Mouse (Mus musculus) mesoderm, embryonic 11.5 days (tissue): ENCODE measurements around the gene Gm21974.
A peak's percentile ranks its signal among the peaks of the same experiment; 100 is the strongest.
"Not testable (repeated sequence)": the region's sequence is repeated elsewhere in the genome, so short reads cannot be mapped to it uniquely, and the experiment has no call there.

Experiments
- DNase-seq: peaks from one replicate; pipeline ENCODE4 v3.0.0-alpha.2; 2012; ENCODE audit warnings: low read depth, low spot score

Gm21974 gene

DNA sequence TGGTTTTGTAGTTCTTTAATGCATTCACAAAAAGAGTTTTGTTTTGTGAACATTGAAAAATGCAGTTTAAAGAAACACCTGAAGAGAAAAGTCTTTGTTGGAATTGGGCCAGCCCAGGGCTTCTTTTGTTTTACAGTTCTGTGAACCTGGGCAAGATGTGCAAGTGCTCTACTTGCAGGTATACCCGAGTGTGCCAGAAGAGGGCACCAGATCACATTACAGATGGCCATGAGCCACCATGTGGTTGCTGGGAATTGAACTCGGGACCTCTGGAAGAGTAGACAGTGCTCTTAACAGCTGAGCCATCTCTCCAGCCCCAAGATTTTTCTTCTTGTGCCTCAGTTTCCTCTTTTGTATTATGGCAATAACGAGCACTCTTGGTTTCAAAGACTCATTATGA, 22.9 kb upstream of the Gm21974 start:
- peak; percentile 52 for DNase-seq

DNA sequence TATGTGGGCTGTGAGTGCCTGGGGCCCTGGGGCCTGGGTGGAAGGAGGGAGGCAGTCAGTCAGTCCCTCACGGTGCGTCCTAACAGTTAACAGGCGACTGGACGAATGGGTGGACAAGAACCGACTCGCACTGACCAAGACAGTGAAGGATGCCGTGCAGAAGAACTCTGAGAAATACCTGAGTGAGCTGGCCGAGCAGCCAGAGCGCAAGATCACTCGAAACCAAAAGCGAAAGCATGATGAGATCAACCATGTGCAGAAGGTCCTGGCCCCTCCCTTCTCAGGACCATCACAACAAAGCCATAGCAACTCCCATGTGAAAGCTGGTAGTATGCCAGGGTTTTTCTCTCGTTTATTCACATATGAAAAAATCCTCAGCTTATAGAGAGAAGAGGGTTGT, 20.0 kb upstream of the Gm21974 start:
- no peak for DNase-seq

DNA sequence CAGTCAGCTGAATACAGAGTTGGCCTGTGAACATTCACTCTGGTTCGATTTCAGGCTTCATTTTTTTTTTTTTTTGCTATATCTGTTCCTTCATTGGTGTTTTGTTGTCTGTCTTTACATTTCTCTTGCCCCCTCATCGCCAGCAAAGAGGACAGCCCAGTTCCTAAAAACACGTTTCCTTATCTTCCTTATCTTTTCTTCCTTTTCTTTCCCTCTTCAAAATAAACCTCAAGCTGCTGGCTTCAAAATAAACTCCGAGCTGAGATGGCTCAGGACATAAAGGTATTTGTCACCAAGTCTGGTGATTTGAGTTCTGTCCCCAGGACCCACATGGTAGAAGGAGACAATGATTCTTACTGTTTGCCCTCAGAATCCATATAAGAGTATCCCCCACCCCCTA, 17.7 kb upstream of the Gm21974 start:
- no peak for DNase-seq

DNA sequence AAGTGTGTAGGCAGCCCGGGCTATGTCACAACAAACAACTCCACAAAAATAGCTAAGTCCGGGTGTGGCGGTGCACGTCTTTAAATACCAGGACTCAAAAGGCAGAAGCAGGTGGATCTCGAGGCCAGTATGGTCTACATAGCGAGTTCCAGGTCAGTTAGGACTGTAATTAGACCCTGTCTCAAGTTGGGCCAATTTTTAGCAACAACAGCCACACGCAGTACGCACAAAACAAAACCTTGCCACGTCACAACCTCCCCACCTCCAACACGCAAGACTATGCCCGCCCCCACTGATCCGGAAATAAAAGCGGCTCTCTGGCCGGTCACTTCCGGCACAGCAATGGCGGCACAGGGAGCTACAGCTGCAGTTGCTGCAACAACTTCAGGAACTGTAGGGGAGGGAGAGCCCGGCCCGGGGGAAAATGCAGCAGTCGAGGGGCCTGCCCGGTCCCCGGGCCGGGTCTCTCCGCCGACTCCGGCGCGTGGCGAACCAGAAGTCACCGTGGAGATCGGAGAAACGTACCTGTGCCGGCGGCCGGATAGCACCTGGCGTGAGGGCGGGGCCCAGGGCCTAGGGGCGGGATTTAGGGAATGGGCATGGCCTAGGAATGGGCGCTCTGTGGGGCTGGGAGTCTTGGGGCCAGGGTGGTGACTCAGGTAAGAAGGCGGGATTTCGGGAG, 17.1 kb upstream of the Gm21974 start, which contains the start of gene Kat8:
Gene Kat8, plus strand, starts transcription at position 327 of the 682 bp plus-strand sequence.
- peak; percentile 91 for DNase-seq

DNA sequence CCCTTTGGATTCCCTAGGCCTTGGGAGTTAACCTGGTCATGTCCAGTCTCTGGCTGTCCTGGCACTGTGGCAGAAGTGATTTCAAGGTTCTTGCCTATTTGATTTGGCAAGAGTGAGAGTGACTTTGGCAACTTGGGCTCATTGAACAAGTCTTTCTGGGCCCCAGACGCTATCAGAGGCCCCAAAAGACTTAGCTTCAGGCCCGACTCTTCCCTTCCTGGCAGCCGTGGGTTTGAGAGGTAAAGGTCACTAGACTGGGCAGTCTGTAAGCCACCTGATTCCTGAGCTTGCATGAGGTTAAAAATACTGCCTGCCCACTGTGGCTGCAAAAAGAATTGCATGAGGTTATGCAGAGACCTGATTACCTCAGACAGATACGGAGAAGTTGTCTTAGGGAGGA, 13.4 kb upstream of the Gm21974 start:
- no peak for DNase-seq

DNA sequence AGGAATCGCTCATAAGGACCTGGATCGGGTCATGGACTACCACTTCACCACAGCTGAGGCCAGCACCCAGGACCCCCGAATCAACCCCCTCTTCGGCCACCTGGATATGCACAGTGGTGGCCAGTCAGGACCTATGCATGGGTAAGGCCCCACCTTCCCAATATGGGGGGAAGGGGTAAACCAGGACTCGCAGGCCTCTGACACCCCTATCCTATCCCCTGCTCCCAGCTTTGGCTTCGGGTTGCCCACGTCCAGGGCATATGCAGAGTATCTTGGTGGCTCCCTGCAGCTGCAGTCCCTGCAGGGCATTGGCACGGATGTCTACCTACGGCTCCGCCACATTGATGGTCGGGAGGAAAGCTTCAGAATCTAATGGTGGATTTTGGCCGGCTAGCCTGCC, 12.7 kb upstream of the Gm21974 start:
- DNase-seq, result no peak

DNA sequence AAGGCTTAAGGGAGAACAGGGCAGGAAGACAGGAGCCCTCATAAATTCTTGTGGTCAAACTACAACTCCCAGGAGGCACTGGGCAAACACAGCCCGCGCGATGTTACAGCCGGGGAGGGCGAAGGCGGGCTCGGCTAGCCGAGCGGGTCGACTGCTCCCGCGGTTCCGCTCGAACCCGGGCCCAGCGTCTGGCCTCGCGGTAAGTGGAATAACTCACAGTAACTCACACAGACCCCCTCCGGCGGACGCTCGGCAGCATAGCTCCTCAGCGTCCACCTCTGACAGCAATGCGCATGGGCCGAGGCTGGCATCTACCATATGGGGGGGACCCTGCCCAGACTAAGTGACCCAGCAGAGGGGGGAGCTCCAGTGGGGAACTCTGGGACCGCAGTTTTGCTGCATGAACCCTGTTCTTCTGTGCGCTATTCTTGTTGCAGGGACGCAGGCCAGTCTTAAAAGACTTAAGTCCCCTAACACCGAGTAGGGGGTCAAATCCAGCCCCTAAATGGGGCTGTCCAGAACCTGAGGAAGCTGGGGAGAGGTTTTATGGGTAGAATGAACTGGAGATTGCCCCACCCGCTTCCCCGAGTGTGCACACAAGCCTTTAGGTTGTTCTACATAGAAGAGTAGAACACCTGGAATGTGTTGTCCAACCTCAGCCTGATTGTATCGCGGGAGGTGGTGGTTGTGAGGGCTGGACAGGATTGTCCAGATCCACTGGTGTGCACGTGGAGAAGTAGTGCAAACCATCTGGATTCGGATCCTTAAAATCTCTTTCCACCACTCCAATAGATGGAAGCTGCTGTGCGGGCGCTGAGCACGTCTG, 8.9 kb upstream of the Gm21974 start, which contains the start of gene Bckdk:
Gene Bckdk, plus strand, starts transcription at position 112 of the 826 bp plus-strand sequence.
- peak; percentile 86 for DNase-seq

DNA sequence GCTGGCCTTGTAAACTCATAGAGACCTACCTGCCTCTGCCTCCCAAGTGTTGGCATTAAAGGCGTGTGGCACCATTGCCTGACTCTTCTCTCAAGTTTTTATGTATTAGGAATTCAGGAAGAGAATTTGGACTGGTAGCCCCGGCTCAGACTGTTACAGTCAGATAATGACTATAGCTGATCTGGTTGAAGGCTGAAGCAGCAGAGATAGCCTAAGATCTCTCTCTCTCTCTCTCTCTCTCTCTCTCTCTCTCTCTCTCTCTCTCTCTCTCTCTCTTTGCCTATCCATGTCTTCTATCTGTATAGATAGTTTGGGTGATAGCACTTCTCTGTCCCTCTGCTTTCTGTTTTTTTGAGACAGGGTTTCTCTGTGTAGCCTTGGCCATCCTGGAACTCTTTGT, 6.5 kb upstream of the Gm21974 start:
- DNase-seq, result no peak

DNA sequence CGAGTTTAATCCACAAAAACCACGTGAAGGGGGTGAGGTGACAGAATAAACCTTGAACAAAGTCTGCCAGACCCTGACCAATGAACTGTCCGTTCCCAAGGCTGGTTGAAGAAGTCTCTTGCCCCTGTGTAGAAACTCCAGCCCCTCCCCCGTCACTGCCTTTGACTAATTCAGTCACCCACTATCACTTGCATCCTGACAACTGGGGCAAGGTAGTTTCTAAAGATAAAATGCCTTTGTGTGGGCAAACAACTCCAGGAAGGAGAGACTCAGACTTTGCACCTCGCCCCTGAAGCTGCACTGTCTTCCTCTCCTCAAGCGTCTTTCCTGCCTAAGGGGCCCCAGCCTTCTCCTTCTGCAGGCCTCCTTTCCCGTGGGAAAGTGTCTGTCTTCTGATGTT, 4.7 kb upstream of the Gm21974 start:
- no peak for DNase-seq

DNA sequence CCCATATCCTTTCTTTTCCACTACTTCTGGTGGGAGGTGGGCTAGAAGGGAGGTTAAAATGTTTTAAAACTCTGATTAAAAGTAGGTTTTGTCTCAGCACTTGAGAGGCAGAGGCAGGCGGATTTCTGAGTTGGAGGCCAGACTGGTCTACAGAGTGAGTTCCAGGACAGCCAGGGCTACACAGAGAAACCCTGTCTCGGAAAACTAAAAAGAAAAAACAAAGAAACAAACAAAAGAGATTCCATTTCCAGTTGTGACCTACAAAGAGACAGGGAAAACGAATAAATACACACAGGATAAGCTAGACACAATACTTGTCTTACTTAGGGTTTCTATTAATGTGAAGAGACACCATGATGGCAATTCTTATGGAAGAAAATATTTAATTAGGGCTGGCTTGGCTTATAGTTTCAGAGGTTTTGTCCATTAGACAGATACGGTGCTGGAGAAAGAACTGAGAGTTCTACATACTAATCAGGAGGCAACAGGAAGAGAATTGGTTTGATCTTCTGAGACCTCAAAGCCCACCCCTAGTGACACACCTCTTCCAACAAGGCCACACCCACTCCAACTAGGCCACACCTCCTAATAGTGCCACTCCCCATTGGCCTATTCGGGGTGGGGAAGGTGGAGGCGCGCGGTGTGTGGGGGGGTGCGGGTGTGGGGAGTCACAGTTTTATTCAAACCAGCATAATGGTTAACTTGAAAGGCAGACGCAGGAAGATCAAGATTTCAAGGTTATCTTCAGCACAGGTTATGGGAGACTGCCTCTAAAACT, 3.1 kb upstream of the Gm21974 start:
- DNase-seq, result no peak

DNA sequence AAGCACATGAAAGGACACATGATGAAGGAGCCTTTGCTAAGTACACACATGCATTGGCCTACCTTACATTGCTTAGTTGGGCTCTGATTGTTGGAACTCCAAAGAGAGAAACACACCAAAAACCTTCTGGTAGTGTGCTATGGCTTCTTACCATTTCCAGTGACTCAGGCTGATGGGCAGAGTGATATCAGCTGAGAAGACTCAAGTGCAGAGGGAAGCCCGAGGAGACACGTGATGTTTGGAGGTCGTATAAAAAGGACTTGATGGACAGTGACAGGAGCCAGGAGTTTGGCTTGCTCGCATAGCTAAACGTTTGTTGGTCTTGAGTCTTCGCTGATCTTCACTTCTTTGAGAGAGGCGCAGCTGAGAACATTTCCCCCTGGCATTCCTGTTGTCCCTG, 2.3 kb upstream of the Gm21974 start:
- no peak for DNase-seq

DNA sequence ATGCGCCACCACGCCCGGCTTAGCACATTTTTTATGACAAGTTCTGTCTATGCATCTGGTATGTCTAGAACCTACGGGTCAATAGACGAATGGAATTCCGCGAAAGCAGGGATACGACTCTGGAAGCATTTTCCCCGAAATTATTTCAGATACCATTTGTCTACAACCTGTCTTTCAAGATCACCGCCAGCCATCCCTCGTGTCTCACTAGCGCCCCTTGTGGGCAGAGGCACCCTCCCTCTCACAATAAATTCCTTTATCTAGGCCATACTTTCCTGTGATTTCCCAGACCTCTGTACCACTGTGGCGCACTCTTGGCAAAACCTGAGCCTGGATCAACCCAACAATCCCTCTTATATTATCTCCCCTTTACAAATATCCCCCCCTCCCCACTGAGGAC, 1.1 kb upstream of the Gm21974 start:
- peak; percentile 53 for DNase-seq

DNA sequence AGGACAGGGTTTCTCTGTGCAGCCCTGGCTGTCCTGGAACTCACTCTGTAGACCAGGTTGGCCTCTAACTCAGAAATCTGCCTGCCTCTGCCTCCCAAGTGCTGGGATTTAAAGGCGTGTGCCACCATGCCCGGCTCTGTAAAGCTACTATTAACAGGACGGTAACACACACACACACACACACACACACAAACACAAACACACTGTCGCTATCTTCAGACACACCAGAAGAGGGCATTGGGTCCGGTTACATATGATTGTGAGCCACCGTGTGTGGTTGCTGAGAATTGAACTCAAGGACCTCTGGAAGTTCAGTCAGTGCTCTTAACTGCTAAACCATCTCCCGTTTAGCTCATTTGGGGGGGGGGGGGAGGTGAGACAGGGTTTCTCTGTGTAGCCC, 637 bp upstream of the Gm21974 start:
- not testable (repeated sequence) for DNase-seq

DNA sequence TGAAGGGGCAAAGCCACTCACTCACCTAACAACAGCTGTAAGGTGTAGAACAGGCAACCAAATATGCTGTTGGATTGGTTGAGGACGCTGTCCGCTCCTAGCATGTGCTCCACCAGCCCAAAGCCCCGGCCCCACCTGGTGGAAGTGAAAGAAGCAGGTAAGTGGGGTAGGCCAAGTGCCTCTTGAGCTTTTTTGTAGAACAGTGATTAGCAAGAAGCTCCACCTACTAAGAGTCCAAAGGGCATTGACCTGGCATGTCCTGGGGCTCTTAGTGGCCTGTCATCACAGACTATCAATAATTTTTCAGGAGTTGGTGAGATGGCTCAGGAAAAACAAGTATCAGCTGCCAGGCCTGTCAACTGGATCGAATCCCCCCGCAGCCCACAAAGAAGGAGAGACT, 774 bp downstream of the Gm21974 start:
- no peak for DNase-seq

DNA sequence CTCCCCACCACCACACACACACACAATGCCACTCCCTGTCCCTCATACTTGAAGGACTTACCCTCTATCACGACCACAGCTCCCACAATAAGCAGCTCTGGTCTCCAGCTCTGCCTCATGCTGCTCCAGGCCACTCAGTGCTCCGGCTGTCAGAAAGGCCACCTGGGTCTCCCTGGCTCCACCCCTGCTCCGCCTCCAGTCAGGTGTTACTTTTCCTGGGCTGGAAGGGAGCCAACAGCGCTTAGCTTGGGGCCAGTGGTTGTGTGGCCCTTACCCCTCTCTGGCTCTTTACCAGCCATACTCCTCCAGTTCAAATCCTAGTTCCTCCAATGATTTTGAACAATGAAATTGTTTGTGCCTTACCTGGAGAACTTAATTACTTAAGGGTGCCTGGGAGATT, 4.5 kb downstream of the Gm21974 start, which contains the start of gene Prss53:
Gene Prss53, minus strand, starts transcription at position 173 of the 400 bp plus-strand sequence.
- no peak for DNase-seq

DNA sequence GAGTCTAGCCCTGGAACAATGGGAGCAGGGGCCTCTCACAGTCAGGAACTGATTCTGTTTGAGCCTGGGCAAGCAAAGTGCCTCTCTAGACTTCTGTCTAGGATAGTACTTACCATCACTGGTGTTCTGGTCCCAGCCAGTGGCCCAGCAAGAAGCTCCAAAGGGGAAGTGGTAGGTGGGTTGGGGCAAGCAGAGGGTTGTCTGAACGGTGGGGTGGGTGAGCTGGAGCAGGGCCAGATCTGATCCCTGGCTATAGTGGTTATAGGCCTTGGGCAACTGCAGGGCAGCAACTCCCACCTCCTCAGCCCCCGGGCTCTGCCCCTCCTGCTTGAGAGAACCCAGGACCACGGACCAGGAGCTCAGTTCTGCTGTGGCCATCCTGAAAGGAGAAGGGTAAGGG, 6.4 kb downstream of the Gm21974 start:
- DNase-seq, result no peak

DNA sequence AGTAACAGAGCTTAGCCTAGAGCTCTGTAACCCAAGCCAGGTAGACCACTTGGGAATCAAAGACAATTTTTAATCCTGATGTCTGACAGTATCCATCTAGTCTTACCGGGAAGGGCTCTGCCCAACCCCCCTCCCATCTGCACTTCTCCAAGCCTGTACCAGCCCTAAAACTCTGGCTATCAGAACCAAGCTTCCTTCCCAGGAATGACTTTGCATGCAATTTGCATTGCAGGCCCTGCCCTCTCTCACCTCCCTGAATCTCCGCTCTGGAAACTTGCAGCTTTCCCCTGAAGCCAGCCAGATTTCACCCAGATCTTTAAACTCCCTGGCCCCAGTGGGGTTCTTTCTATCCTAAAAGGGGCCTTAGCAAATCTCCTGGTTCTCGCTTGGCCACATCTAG, 7.5 kb downstream of the Gm21974 start:
- DNase-seq, result no peak

DNA sequence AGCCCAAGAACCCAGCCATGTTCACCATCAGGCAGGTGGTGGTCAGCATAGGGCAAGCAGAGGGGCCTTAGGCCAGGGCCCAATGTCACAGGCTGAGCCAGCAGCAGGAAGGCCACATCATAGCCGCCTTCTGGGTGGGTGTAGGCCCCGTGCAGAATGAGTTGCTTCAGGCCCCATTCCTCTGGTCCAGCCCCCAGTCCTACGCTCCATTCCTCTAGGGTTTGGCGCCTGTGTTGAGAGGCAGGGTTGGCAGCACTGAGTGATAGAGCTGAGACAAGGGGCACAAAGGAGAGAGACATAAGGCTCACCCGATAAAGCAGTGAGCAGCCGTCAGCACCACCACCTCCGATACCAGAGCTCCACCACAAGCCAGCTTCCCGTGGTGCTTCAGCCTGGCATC, 8.1 kb downstream of the Gm21974 start:
- no peak for DNase-seq

DNA sequence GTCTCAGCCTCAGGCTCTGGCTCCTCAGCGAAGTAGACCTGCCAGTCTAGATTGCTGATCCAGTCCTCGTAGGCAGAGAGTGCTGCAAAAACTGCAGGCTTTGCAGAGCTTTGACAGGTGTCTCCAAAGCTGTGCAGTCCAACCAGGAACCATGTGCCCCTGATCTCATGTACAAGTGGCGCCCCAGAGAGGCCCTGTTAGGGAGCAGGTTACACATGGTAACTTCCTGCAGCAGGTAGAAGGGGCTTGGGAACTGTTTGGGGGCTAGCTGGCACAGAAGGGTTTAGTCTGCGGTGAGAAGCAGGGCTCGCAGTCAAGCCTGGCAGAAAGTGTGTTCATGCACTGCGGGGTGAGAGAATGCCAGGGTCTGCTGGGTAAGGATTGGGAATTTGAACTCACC, 8.7 kb downstream of the Gm21974 start:
- no peak for DNase-seq

DNA sequence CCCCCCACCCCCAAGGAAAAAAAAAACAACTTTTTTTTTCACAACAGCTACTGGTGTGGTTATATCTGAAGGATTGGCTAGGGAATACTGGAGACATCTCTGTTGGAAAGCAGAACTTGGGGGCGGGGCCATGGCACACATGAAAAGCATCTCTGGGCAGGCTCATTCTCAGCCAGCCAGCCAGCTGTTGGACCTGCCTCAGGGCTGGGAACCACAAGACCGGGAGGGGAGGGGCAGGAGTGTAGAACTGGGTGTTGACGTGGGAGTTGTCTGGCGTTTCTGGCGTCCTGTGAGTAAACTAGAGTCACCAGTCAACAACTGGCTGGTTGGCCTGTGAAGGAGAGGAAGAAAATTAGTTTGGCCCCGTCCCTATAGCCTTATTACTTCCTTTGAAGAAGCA, 9.3 kb downstream of the Gm21974 start:
- DNase-seq, result no peak

DNA sequence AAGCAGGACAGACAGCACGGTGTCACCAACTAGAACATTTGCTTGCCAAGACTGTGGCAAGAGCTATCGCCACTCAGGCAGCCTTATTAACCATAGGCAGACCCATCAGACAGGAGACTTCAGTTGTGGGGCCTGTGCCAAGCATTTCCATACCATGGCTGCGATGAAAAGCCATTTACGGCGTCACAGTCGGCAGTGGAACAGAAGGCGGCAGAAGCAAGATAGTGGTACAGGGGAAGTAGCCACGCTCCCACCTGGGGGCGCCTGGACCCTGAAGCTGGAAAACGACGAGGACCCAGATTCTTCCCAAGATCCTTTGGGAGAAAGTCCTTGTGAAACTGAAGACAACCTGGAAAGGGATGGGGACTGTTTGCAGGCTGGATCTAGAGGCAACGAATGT, 14.8 kb downstream of the Gm21974 start:
- DNase-seq, result no peak

DNA sequence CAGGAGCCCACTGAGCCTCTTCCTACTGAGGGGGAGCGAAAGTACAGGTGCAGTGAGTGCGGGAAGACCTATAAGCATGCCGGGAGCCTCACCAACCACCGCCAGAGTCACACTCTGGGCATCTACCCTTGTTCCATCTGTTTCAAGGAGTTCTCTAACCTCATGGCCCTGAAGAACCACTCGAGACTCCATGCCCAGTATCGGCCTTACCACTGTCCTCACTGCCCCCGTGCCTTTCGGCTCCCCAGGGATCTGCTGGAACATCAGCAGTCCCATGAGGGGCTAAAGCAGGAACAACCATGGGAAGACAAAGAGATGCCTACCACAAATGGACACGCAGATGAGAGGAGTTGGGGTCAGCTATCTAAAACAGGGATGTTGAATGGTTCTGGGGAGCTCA, 16.0 kb downstream of the Gm21974 start:
- DNase-seq, result no peak
